Mouse (Mus musculus) limb, embryonic 15.5 days (tissue): ENCODE results near the gene Gm20671. TPM values are rescaled to one million over a fixed set of nuclear protein-coding genes. Genes with fewer than 3 reads are reported as not detected.
A peak's percentile ranks its signal among the peaks of the same experiment; 100 is the strongest.
"Not testable (repeated sequence)": the region's sequence is repeated elsewhere in the genome, so short reads cannot be mapped to it uniquely, and the experiment has no call there.

Source experiments
- ATAC-seq: fragments of 200-750 bp; cut with Nextera tagmentation; 2 replicates; pipeline ENCODE4 v1.8.0; 2017; ENCODE audit warnings: low read depth, moderate TSS enrichment; ENCODE audit not compliant: insufficient number of reproducible peaks, low FRiP score, low TSS enrichment
- H3K27ac ChIP-seq: fragments of 300-500 bp; sonication (generic); 2 replicates; pipeline ENCODE4 v1.5.1; 2015; ENCODE audit warnings: moderate library complexity, mild to moderate bottlenecking, inconsistent platforms
- H3K27me3 ChIP-seq: fragments of 300-500 bp; sonication (generic); 2 replicates; pipeline ENCODE4 v1.6.1; 2015; ENCODE audit warnings: inconsistent platforms
- H3K36me3 ChIP-seq: fragments of 300-500 bp; sonication (generic); 2 replicates; pipeline ENCODE4 v1.6.1; 2015; ENCODE audit warnings: inconsistent platforms
- H3K4me1 ChIP-seq: fragments of 300-500 bp; sonication (generic); 2 replicates; pipeline ENCODE4 v1.6.1; 2015; ENCODE audit warnings: inconsistent platforms
- H3K4me2 ChIP-seq: fragments of 300-500 bp; sonication (generic); 2 replicates; pipeline ENCODE4 v1.6.1; 2015; ENCODE audit warnings: mild to moderate bottlenecking, inconsistent platforms
- H3K4me3 ChIP-seq: fragments of 300-500 bp; sonication (generic); 2 replicates; pipeline ENCODE4 v1.5.1; 2015; ENCODE audit warnings: mild to moderate bottlenecking, inconsistent platforms
- H3K9ac ChIP-seq: fragments of 300-500 bp; sonication (generic); 2 replicates; pipeline ENCODE4 v1.6.1; 2015; ENCODE audit warnings: inconsistent platforms
- H3K9me3 ChIP-seq: fragments of 300-500 bp; sonication (generic); 2 replicates; pipeline ENCODE4 v1.6.1; 2016; ENCODE audit warnings: inconsistent platforms
- WGBS: fragments of 180-500 bp; shearing (Covaris S2); methylation state at CpG from one replicate; pipeline ENCODE4 v1.1.7; 2015; 5-methylcytosine and 5-hydroxymethylcytosine counted together
- polyA plus RNA-seq: library from polyadenylated mRNA; unstranded; fragments of >200 nt; fragmentation: Nextera tagmentation; extraction: Ambion mirVana; gene quantifications from 2 replicates; pipeline ENCODE4 v1.2.1, GENCODE M21; 2015

The Gm20671 gene
- polyA plus RNA-seq = not detected in 2 replicates

- ATAC-seq = no peak
- Histone ChIP-seq H3K4me3 (no peak within 1 kb of the TSS), H3K36me3 (peaks cover 72% of the 10 kb centered on the region), H3K9ac (no peak within 1 kb of the TSS), H3K4me2 (no peak within 1 kb of the TSS), H3K4me1 (no peaks in the 10 kb centered on the region), H3K27me3 (no peaks in the 10 kb centered on the region), H3K9me3 (no peaks in the 10 kb centered on the region), H3K27ac (no peak within 1 kb of the TSS)
- 91% methylated on average over 7 of the region's 7 CpGs for WGBS
Measured at GRCm38 (mm10) chr5:32827009-32827408, at the start of gene Gm20671. Gm20671 (minus strand) TSS chr5:32827109.

GRCm38 (mm10) chr5:32872346-32872745 is 45.4 kb upstream of the Gm20671 start:
- 91% methylated on average over 5 of the region's 5 CpGs for WGBS
- H3K4me1 ChIP-seq = no peaks in the 10 kb centered on the region
- H3K27ac ChIP-seq = no peak overlapping the region
- H3K36me3 ChIP-seq = peaks cover 65% of the 10 kb centered on the region
- H3K9me3 ChIP-seq = no peaks in the 10 kb centered on the region
- no peak overlapping the region for H3K4me3 ChIP-seq
- H3K4me2 ChIP-seq = no peak overlapping the region
- no peak for ATAC-seq
- H3K9ac ChIP-seq = no peak overlapping the region
- no peaks in the 10 kb centered on the region for H3K27me3 ChIP-seq

GRCm38 (mm10) chr5:32869389-32870024 is 42.6 kb upstream of the Gm20671 start:
- Histone ChIP-seq H3K27ac (no peak overlapping the region), H3K9ac (no peak overlapping the region), H3K9me3 (no peaks in the 10 kb centered on the region), H3K27me3 (no peaks in the 10 kb centered on the region), H3K36me3 (peaks cover 54% of the 10 kb centered on the region), H3K4me1 (peaks cover 1% of the 10 kb centered on the region), H3K4me2 (no peak overlapping the region), H3K4me3 (no peak overlapping the region)
- ATAC-seq = no peak
- WGBS = 92% methylated on average over 5 of the region's 5 CpGs

- Histone ChIP-seq H3K4me1 (peaks cover 7% of the 10 kb centered on the region), H3K36me3 (peaks cover 14% of the 10 kb centered on the region; the same call in 1 of the 2 replicates), H3K4me2 (peak within 1 kb of the TSS; percentile 59), H3K9ac (peak within 1 kb of the TSS; percentile 65), H3K27ac (peak within 1 kb of the TSS; percentile 88), H3K9me3 (no peaks in the 10 kb centered on the region), H3K27me3 (no peaks in the 10 kb centered on the region), H3K4me3 (peak within 1 kb of the TSS; percentile 70)
- peak; percentile 97 for ATAC-seq
- under 1% methylated on average over 59 of the region's 64 CpGs for WGBS
Measured at GRCm38 (mm10) chr5:32863253-32864228, 36.6 kb upstream of the Gm20671 start, which contains the start of gene Depdc5. Depdc5 (plus strand) TSS chr5:32863701.

- Histone ChIP-seq H3K9me3 (no peaks in the 10 kb centered on the region), H3K4me2 (peak overlapping the region; percentile 59; the same call in 1 of the 2 replicates), H3K9ac (no peak overlapping the region), H3K27ac (no peak overlapping the region), H3K4me1 (peaks cover 7% of the 10 kb centered on the region), H3K36me3 (peaks cover 6% of the 10 kb centered on the region; the same call in 1 of the 2 replicates), H3K27me3 (no peaks in the 10 kb centered on the region), H3K4me3 (no peak overlapping the region)
- ATAC-seq = no peak
- WGBS = 59% methylated on average over 6 of the region's 6 CpGs
Measured at GRCm38 (mm10) chr5:32862469-32863132, 35.7 kb upstream of the Gm20671 start.

GRCm38 (mm10) chr5:32861082-32861481 is 34.2 kb upstream of the Gm20671 start:
- H3K27ac ChIP-seq = no peak overlapping the region
- no peaks in the 10 kb centered on the region for H3K27me3 ChIP-seq
- no peaks in the 10 kb centered on the region for H3K9me3 ChIP-seq
- H3K9ac ChIP-seq = no peak overlapping the region
- no peak overlapping the region for H3K4me3 ChIP-seq
- peaks cover 10% of the 10 kb centered on the region for H3K4me1 ChIP-seq
- WGBS = 81% methylated on average over 1 of the region's 1 CpGs
- no peak for ATAC-seq
- H3K4me2 ChIP-seq = no peak overlapping the region
- no peaks in the 10 kb centered on the region for H3K36me3 ChIP-seq

- H3K9ac ChIP-seq = 0 out of 2 replicates have a peak overlapping the region, but pooled peaks have one; percentile 23
- no peaks in the 10 kb centered on the region for H3K27me3 ChIP-seq
- H3K4me1 ChIP-seq = peaks cover 8% of the 10 kb centered on the region
- no peaks in the 10 kb centered on the region for H3K36me3 ChIP-seq
- peak overlapping the region; percentile 75 for H3K27ac ChIP-seq
- ATAC-seq = 0 out of 2 replicates have a peak, but pooled peaks have one; percentile 27
- H3K4me2 ChIP-seq = peak overlapping the region; percentile 49
- under 1% methylated on average over 6 of the region's 6 CpGs for WGBS
- H3K4me3 ChIP-seq = peak overlapping the region; percentile 46
- no peaks in the 10 kb centered on the region for H3K9me3 ChIP-seq
Measured at GRCm38 (mm10) chr5:32857781-32858220, 30.9 kb upstream of the Gm20671 start.

GRCm38 (mm10) chr5:32855274-32855673 is 28.4 kb upstream of the Gm20671 start:
- not testable (repeated sequence) for H3K4me2 ChIP-seq, H3K9me3 ChIP-seq, H3K9ac ChIP-seq, ATAC-seq, H3K27ac ChIP-seq, H3K27me3 ChIP-seq, H3K36me3 ChIP-seq, H3K4me3 ChIP-seq
- peaks cover 19% of the 10 kb centered on the region for H3K4me1 ChIP-seq
- 94% methylated on average over 3 of the region's 3 CpGs for WGBS

GRCm38 (mm10) chr5:32854818-32855217 is 27.9 kb upstream of the Gm20671 start:
- Histone ChIP-seq H3K27ac (0 out of 2 replicates have a peak overlapping the region, but pooled peaks have one; percentile 57), H3K9ac (no peak overlapping the region), H3K9me3 (no peaks in the 10 kb centered on the region), H3K4me1 (peaks cover 19% of the 10 kb centered on the region), H3K4me3 (no peak overlapping the region), H3K4me2 (no peak overlapping the region), H3K36me3 (peaks cover 3% of the 10 kb centered on the region; the same call in 1 of the 2 replicates), H3K27me3 (no peaks in the 10 kb centered on the region)
- WGBS = 90% methylated on average over 4 of the region's 4 CpGs
- ATAC-seq = no peak

- Histone ChIP-seq H3K4me1 (peaks cover 19% of the 10 kb centered on the region), H3K4me3 (peak within 1 kb of the TSS; percentile 97), H3K27me3 (no peaks in the 10 kb centered on the region), H3K9me3 (no peaks in the 10 kb centered on the region), H3K9ac (peak within 1 kb of the TSS; percentile 97), H3K4me2 (peak within 1 kb of the TSS; percentile 68), H3K36me3 (peaks cover 7% of the 10 kb centered on the region; the same call in 1 of the 2 replicates), H3K27ac (peak within 1 kb of the TSS; percentile 89)
- WGBS = under 1% methylated on average over 51 of the region's 51 CpGs
- peak; percentile 95 for ATAC-seq
Measured at GRCm38 (mm10) chr5:32853731-32854507, 27.0 kb upstream of the Gm20671 start, which contains the start of gene Prr14l. Prr14l (minus strand) TSS chr5:32854256.
